Mouse (Mus musculus) bone marrow, adult 2 months (tissue): ENCODE measurements at regions not wholly inside any gene's neighbourhood (a gene's known extent, or its start where the extent isn't known, plus 50 kb on each side); places are given as distances from the start of the nearest gene placed in this dataset.

ENCODE experiments used
- H3K27ac ChIP-seq: fragments of 200-500 bp; 2 replicates; pipeline ENCODE4 v1.5.1; 2012; ENCODE audit warnings: low read depth, mild to moderate bottlenecking, control low read depth, inconsistent platforms, low read length; ENCODE audit not compliant: control insufficient read depth, poor library complexity, insufficient read depth
- H3K4me1 ChIP-seq: fragments of 200-500 bp; 2 replicates; pipeline ENCODE4 v1.6.1; 2011; ENCODE audit warnings: low read length; ENCODE audit not compliant: control insufficient read depth, insufficient read depth
- H3K4me3 ChIP-seq: fragments of 200-500 bp; replicated peaks from 2 replicates; pipeline ENCODE3; 2011; ENCODE audit warnings: mild to moderate bottlenecking, low read depth, low read length, control low read depth; ENCODE audit not compliant: control insufficient read depth
- CTCF ChIP-seq: fragments of 200-500 bp; IDR thresholded peaks from 2 replicates; pipeline ENCODE4 v1.5.1; 2011; ENCODE audit warnings: low read length, control low read depth; ENCODE audit not compliant: control insufficient read depth, insufficient read depth
- POLR2A ChIP-seq: fragments of 200-500 bp; IDR thresholded peaks from 2 replicates; pipeline ENCODE4 v1.6.1; 2011; ENCODE audit warnings: low read depth, mild to moderate bottlenecking, control low read depth, low read length, borderline replicate concordance; ENCODE audit not compliant: control insufficient read depth
- WGBS: fragments of 180-500 bp; shearing (Covaris S2); methylation state at CpG from one replicate; pipeline ENCODE4 v1.1.7; 2018; 5-methylcytosine and 5-hydroxymethylcytosine counted together

- 39% methylated on average over 13 of the region's 13 CpGs for WGBS
These were observed 263.1 kb upstream of the Foxq1 start for GRCm38 (mm10) chr13:31292584-31293387.

GRCm38 (mm10) chr13:31294011-31294410 lies 261.9 kb upstream of the Foxq1 start:
- no peak for TF ChIP-seq POLR2A
- no peak for TF ChIP-seq CTCF
- H3K4me1 ChIP-seq: no peaks in the 10 kb centered on the region; the same call in 1 of the 2 replicates
- H3K4me3 ChIP-seq: no peak overlapping the region
- 81% methylated on average over 7 of the region's 7 CpGs for WGBS
- H3K27ac ChIP-seq: no peak overlapping the region

More at GRCm38 (mm10) chr13:31292584-31293387, 263.1 kb upstream of the Foxq1 start:
- Histone ChIP-seq H3K4me3 (no peak overlapping the region), H3K4me1 (no peaks in the 10 kb centered on the region; the same call in 1 of the 2 replicates), H3K27ac (no peak overlapping the region)
- TF ChIP-seq CTCF: no peak
- TF ChIP-seq POLR2A: no peak

GRCm38 (mm10) chr13:31303194-31303593 lies 252.7 kb upstream of the Foxq1 start:
- no peak overlapping the region for H3K4me3 ChIP-seq
- no peak overlapping the region for H3K27ac ChIP-seq
- no peaks in the 10 kb centered on the region for H3K4me1 ChIP-seq
- 52% methylated on average over 5 of the region's 5 CpGs for WGBS
- TF ChIP-seq CTCF (no peak), POLR2A (no peak)

GRCm38 (mm10) chr13:31304286-31304865 lies 251.6 kb upstream of the Foxq1 start:
- no peaks in the 10 kb centered on the region for H3K4me1 ChIP-seq
- 79% methylated on average over 5 of the region's 5 CpGs for WGBS
- TF ChIP-seq CTCF (no peak), POLR2A (no peak)
- no peak overlapping the region for H3K4me3 ChIP-seq
- H3K27ac ChIP-seq: no peak overlapping the region

GRCm38 (mm10) chr13:31309083-31309621 lies 246.8 kb upstream of the Foxq1 start:
- H3K4me1 ChIP-seq: no peaks in the 10 kb centered on the region
- TF ChIP-seq POLR2A (no peak), CTCF (no peak)
- no peak overlapping the region for H3K4me3 ChIP-seq
- WGBS: 74% methylated on average over 6 of the region's 6 CpGs
- H3K27ac ChIP-seq: no peak overlapping the region

GRCm38 (mm10) chr13:31312772-31313171 lies 243.2 kb upstream of the Foxq1 start:
- Histone ChIP-seq H3K4me3 (no peak overlapping the region), H3K27ac (no peak overlapping the region), H3K4me1 (no peaks in the 10 kb centered on the region)
- TF ChIP-seq CTCF (no peak), POLR2A (no peak)
- 41% methylated on average over 7 of the region's 7 CpGs for WGBS

GRCm38 (mm10) chr13:31313821-31314220 lies 242.1 kb upstream of the Foxq1 start:
- Histone ChIP-seq H3K27ac (no peak overlapping the region), H3K4me3 (no peak overlapping the region), H3K4me1 (no peaks in the 10 kb centered on the region)
- TF ChIP-seq POLR2A (no peak), CTCF (no peak)
- 10% methylated on average over 5 of the region's 5 CpGs for WGBS

- H3K4me3 ChIP-seq: no peak overlapping the region
- no peaks in the 10 kb centered on the region for H3K4me1 ChIP-seq
- TF ChIP-seq POLR2A: no peak
- no peak for TF ChIP-seq CTCF
- WGBS: 84% methylated on average over 8 of the region's 8 CpGs
- no peak overlapping the region for H3K27ac ChIP-seq
These were observed 238.9 kb upstream of the Foxq1 start for GRCm38 (mm10) chr13:31317066-31317465.
